Mouse (Mus musculus) cerebellum, adult 2 months (tissue): ENCODE data around the gene Nfic.

Experiments used
- CTCF ChIP-seq: fragments of 200-500 bp; IDR thresholded peaks from 2 replicates; pipeline ENCODE4 v1.5.1; 2011; ENCODE audit warnings: low read depth, mild to moderate bottlenecking, control low read depth, low read length, moderate library complexity, borderline replicate concordance; ENCODE audit not compliant: insufficient read depth
- POLR2A ChIP-seq: fragments of 200-500 bp; IDR thresholded peaks from 2 replicates; pipeline ENCODE4 v1.6.1; 2011; ENCODE audit warnings: low read length, control low read depth, borderline replicate concordance; ENCODE audit not compliant: insufficient read depth

DNA sequence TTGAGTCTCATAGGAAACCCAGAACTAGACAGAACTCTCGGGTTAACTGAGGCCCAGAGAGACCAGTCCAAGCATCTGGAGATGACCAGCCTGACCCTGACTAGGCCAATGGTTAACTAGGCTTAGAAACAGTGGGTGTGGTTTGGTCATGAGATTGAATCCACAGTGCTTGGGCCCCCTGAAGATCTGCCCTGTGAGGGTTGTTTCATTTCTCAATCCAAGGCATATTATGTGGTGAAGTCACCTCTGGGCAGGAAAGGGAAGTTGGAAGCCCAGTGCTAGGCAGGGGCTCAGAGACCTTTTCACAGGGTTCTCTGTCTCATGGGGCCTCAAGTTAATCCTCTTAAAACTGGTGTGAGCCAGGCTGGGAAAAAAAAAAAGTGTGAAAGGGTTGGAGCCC lies 96.6 kb downstream of the Nfic start:
- TF ChIP-seq CTCF (no peak), POLR2A (no peak)
